Mouse (Mus musculus) kidney, adult 11 months (tissue): ENCODE measurements around the gene Fnbp4.

Experiments
- DNase-seq: peaks from one replicate; pipeline ENCODE4 v3.0.0; 2022

Gene Fnbp4

GRCm38 (mm10) chr2:90745053-90745678, at the start of gene Fnbp4:
Gene Fnbp4 (plus strand): TSS chr2:90745370.
- DNase-seq = peak; percentile 99

- DNase-seq = no peak
These were observed 44.2 kb upstream of the Fnbp4 start for GRCm38 (mm10) chr2:90700943-90701342.

GRCm38 (mm10) chr2:90708548-90708947, 36.6 kb upstream of the Fnbp4 start:
- DNase-seq = no peak

- DNase-seq = no peak
These were observed 29.5 kb upstream of the Fnbp4 start for GRCm38 (mm10) chr2:90715555-90716092.

- DNase-seq = no peak
These were observed 27.8 kb upstream of the Fnbp4 start for GRCm38 (mm10) chr2:90717366-90717765.

GRCm38 (mm10) chr2:90717948-90718347, 27.2 kb upstream of the Fnbp4 start:
- no peak for DNase-seq

GRCm38 (mm10) chr2:90726818-90727217, 18.4 kb upstream of the Fnbp4 start:
- no peak for DNase-seq

- no peak for DNase-seq
These were observed 9.8 kb upstream of the Fnbp4 start for GRCm38 (mm10) chr2:90735326-90735725.

- no peak for DNase-seq
These were observed 6.4 kb upstream of the Fnbp4 start for GRCm38 (mm10) chr2:90738801-90739200.

- no peak for DNase-seq
These were observed 5.8 kb upstream of the Fnbp4 start for GRCm38 (mm10) chr2:90739327-90739726.

- DNase-seq = peak; percentile 70
These were observed 5.2 kb upstream of the Fnbp4 start for GRCm38 (mm10) chr2:90739921-90740320.

- DNase-seq = peak; percentile 30
These were observed 701 bp upstream of the Fnbp4 start for GRCm38 (mm10) chr2:90744285-90745052.

- DNase-seq = no peak
These were observed 769 bp downstream of the Fnbp4 start for GRCm38 (mm10) chr2:90745740-90746537.

- no peak for DNase-seq
These were observed 1.3 kb downstream of the Fnbp4 start for GRCm38 (mm10) chr2:90746538-90746865.

GRCm38 (mm10) chr2:90747131-90747530, 2.0 kb downstream of the Fnbp4 start:
- DNase-seq = no peak

- no peak for DNase-seq
These were observed 4.7 kb downstream of the Fnbp4 start for GRCm38 (mm10) chr2:90749676-90750459.

- DNase-seq = no peak
These were observed 8.4 kb downstream of the Fnbp4 start for GRCm38 (mm10) chr2:90753565-90753964.

- DNase-seq = no peak
These were observed 9.0 kb downstream of the Fnbp4 start for GRCm38 (mm10) chr2:90754188-90754587.

GRCm38 (mm10) chr2:90765123-90765522, 20.0 kb downstream of the Fnbp4 start:
- DNase-seq = no peak

GRCm38 (mm10) chr2:90781323-90781722, 36.2 kb downstream of the Fnbp4 start:
- no peak for DNase-seq

GRCm38 (mm10) chr2:90781938-90782337, 36.8 kb downstream of the Fnbp4 start:
- DNase-seq = no peak

GRCm38 (mm10) chr2:90782458-90782857, 37.3 kb downstream of the Fnbp4 start, which contains the start of gene Agbl2:
Gene Agbl2 (plus strand): TSS chr2:90782727.
- DNase-seq = no peak
